Comparison of ENCODE assay signal across 19 mouse cellular contexts in genomic region chr8:95596841-95597241, GRCm38 (mm10). TPM values are rescaled to one million over a fixed set of nuclear protein-coding genes. Genes with fewer than 3 reads are reported as not detected.
A peak's percentile ranks its signal among the peaks of the same experiment; 100 is the strongest.
DNase-seq lines count a peak whose midpoint lies in the region; ATAC-seq and TF ChIP-seq lines count a peak whose summit lies in the region.
"Had no signal": no experiment of that assay in that cellular context is flagged by ENCODE, and none has a peak within 500 bp of the region (broad histone marks: within the 10 kb centered on the region; RNA-seq: fewer than 3 reads in every experiment).

No protein-coding gene starts in this region.

- no peak overlapping the region for H3K4me3 ChIP-seq in limb, embryonic 13.5 days
- H3K4me3 ChIP-seq in limb, embryonic 10.5 days, result no peak overlapping the region
- H3K4me3 ChIP-seq in embryonic facial prominence, embryonic 14.5 days (ENCODE audit: low read depth, low read length), result no peak overlapping the region
- H3K4me3 ChIP-seq in heart, embryonic 12.5 days, result no peak overlapping the region
- H3K4me3 ChIP-seq in limb, embryonic 14.5 days (replicated peaks; ENCODE audit: low read length), result no peak overlapping the region
- H3K4me3 ChIP-seq: embryonic facial prominence, embryonic 13.5 days; forebrain, embryonic 12.5 days; kidney, embryonic 15.5 days; lung, embryonic 15.5 days; megakaryocyte, embryonic 14.5 days; neural tube, embryonic 12.5 days had no signal

- TF ChIP-seq POLR2A in limb, embryonic 14.5 days (IDR thresholded peaks at IDR 0.05; ENCODE audit: borderline replicate concordance, extremely low read depth, insufficient read depth, insufficient read length), result no peak

- no peak for DNase-seq in limb, embryonic 10.5 days (ENCODE audit: low spot score)
- DNase-seq in embryonic facial prominence, embryonic 14.5 days (ENCODE audit: low spot score), result no peak
- no peak for DNase-seq in limb, embryonic 14.5 days (ENCODE audit: low spot score)
- no peak for DNase-seq in liver
- no peak for DNase-seq in right cerebral cortex, postnatal 25 days
- no peak for DNase-seq in cerebellum, postnatal 10 days
- DNase-seq: cerebellum, postnatal 36 days; right cerebral cortex, postnatal 4 days had no signal

- no peaks in the 10 kb centered on the region for H3K9me3 ChIP-seq in limb, embryonic 13.5 days
- no peaks in the 10 kb centered on the region for H3K9me3 ChIP-seq in limb, embryonic 10.5 days (replicated peaks)
- H3K9me3 ChIP-seq in embryonic facial prominence, embryonic 14.5 days (ENCODE audit: control insufficient read depth, low read length), result no peaks in the 10 kb centered on the region
- H3K9me3 ChIP-seq in heart, embryonic 12.5 days (replicated peaks), result no peaks in the 10 kb centered on the region; the same call in 1 of the 2 replicates
- H3K9me3 ChIP-seq in limb, embryonic 14.5 days (ENCODE audit: control insufficient read depth, low read length), result no peaks in the 10 kb centered on the region
- H3K9me3 ChIP-seq: embryonic facial prominence, embryonic 13.5 days; forebrain, embryonic 12.5 days; kidney, embryonic 15.5 days; lung, embryonic 15.5 days; megakaryocyte, embryonic 14.5 days; neural tube, embryonic 12.5 days had no signal

- H3K9ac ChIP-seq in limb, embryonic 13.5 days, result no peak overlapping the region
- H3K9ac ChIP-seq in embryonic facial prominence, embryonic 14.5 days (ENCODE audit: low read depth, low read length), result no peak overlapping the region
- H3K9ac ChIP-seq in heart, embryonic 12.5 days, result no peak overlapping the region
- no peak overlapping the region for H3K9ac ChIP-seq in limb, embryonic 14.5 days (ENCODE audit: low read depth, low read length, severe bottlenecking)
- H3K9ac ChIP-seq: embryonic facial prominence, embryonic 13.5 days; forebrain, embryonic 12.5 days; kidney, embryonic 15.5 days; lung, embryonic 15.5 days; neural tube, embryonic 12.5 days had no signal

- H3K36me3 ChIP-seq in limb, embryonic 13.5 days, result no peaks in the 10 kb centered on the region
- H3K36me3 ChIP-seq in limb, embryonic 10.5 days, result no peaks in the 10 kb centered on the region
- no peaks in the 10 kb centered on the region for H3K36me3 ChIP-seq in embryonic facial prominence, embryonic 14.5 days (ENCODE audit: control insufficient read depth, insufficient read depth, low read length)
- H3K36me3 ChIP-seq in heart, embryonic 12.5 days, result no peaks in the 10 kb centered on the region
- no peaks in the 10 kb centered on the region for H3K36me3 ChIP-seq in limb, embryonic 14.5 days (ENCODE audit: control insufficient read depth, insufficient read depth, low read length)
- H3K36me3 ChIP-seq: embryonic facial prominence, embryonic 13.5 days; forebrain, embryonic 12.5 days; G1E; kidney, embryonic 15.5 days; lung, embryonic 15.5 days; neural tube, embryonic 12.5 days had no signal

- H3K4me1 ChIP-seq in limb, embryonic 13.5 days, result no peaks in the 10 kb centered on the region
- H3K4me1 ChIP-seq in limb, embryonic 10.5 days, result no peaks in the 10 kb centered on the region
- H3K4me1 ChIP-seq in embryonic facial prominence, embryonic 14.5 days (ENCODE audit: control insufficient read depth, insufficient read depth, low read length), result no peaks in the 10 kb centered on the region
- H3K4me1 ChIP-seq in heart, embryonic 12.5 days (replicated peaks), result peaks cover 22% of the 10 kb centered on the region
- no peaks in the 10 kb centered on the region for H3K4me1 ChIP-seq in limb, embryonic 14.5 days (ENCODE audit: control insufficient read depth, insufficient read depth, low read length)
- H3K4me1 ChIP-seq: forebrain, embryonic 12.5 days; kidney, embryonic 15.5 days; lung, embryonic 15.5 days; neural tube, embryonic 12.5 days had no signal

- H3K27ac ChIP-seq in limb, embryonic 13.5 days, result no peak overlapping the region
- H3K27ac ChIP-seq in limb, embryonic 10.5 days, result no peak overlapping the region
- no peak overlapping the region for H3K27ac ChIP-seq in embryonic facial prominence, embryonic 14.5 days (replicated peaks; ENCODE audit: low read depth, low read length)
- peak overlapping the region; percentile 95 for H3K27ac ChIP-seq in heart, embryonic 12.5 days (ENCODE audit: poor library complexity, severe bottlenecking)
- H3K27ac ChIP-seq in limb, embryonic 14.5 days (replicated peaks; ENCODE audit: low read depth, low read length), result no peak overlapping the region
- H3K27ac ChIP-seq: embryonic facial prominence, embryonic 13.5 days; forebrain, embryonic 12.5 days; hindbrain, postnatal 0 days; kidney, embryonic 15.5 days; lung, embryonic 15.5 days; neural tube, embryonic 12.5 days had no signal

- H3K27me3 ChIP-seq in limb, embryonic 13.5 days, result no peaks in the 10 kb centered on the region
- no peaks in the 10 kb centered on the region for H3K27me3 ChIP-seq in limb, embryonic 10.5 days (ENCODE audit: low read depth, poor library complexity, severe bottlenecking)
- H3K27me3 ChIP-seq in embryonic facial prominence, embryonic 14.5 days (replicated peaks; ENCODE audit: control insufficient read depth, insufficient read depth, low read length), result no peaks in the 10 kb centered on the region
- no peaks in the 10 kb centered on the region for H3K27me3 ChIP-seq in heart, embryonic 12.5 days (replicated peaks)
- H3K27me3 ChIP-seq in limb, embryonic 14.5 days (ENCODE audit: control insufficient read depth, insufficient read depth, low read length), result no peaks in the 10 kb centered on the region
- H3K27me3 ChIP-seq: embryonic facial prominence, embryonic 13.5 days; forebrain, embryonic 12.5 days; lung, embryonic 15.5 days; neural tube, embryonic 12.5 days had no signal

- WGBS in limb, embryonic 13.5 days, result 54% methylated on average over 4 of the region's 4 CpGs
- 57% methylated on average over 4 of the region's 4 CpGs for WGBS in limb, embryonic 10.5 days
- WGBS in embryonic facial prominence, embryonic 14.5 days, result 49% methylated on average over 4 of the region's 4 CpGs
- 26% methylated on average over 4 of the region's 4 CpGs for WGBS in heart, embryonic 12.5 days
- WGBS in limb, embryonic 14.5 days, result 48% methylated on average over 4 of the region's 4 CpGs

- no peak overlapping the region for H3K4me2 ChIP-seq in limb, embryonic 13.5 days (replicated peaks)
- no peak overlapping the region for H3K4me2 ChIP-seq in embryonic facial prominence, embryonic 14.5 days (ENCODE audit: low read depth, low read length)
- peak overlapping the region; percentile 21 for H3K4me2 ChIP-seq in heart, embryonic 12.5 days
- H3K4me2 ChIP-seq in limb, embryonic 14.5 days (replicated peaks; ENCODE audit: low read depth, low read length, severe bottlenecking), result no peak overlapping the region
- H3K4me2 ChIP-seq: embryonic facial prominence, embryonic 13.5 days; forebrain, embryonic 12.5 days; kidney, embryonic 15.5 days; liver, embryonic 11.5 days; lung, embryonic 15.5 days; neural tube, embryonic 12.5 days had no signal

- ATAC-seq in limb, embryonic 13.5 days (ENCODE audit: low FRiP score, low read depth), result peak; percentile 59
- 0 out of 2 replicates have a peak, but pooled peaks have one; percentile 41 for ATAC-seq in embryonic facial prominence, embryonic 14.5 days (ENCODE audit: low read depth)
- peak; percentile 87 for ATAC-seq in heart, embryonic 12.5 days (ENCODE audit: insufficient number of reproducible peaks, low FRiP score)
- 0 out of 2 replicates have a peak, but pooled peaks have one; percentile 26 for ATAC-seq in limb, embryonic 14.5 days (ENCODE audit: low FRiP score, low read depth)
- ATAC-seq: hindbrain, postnatal 0 days had no signal

RNA-seq across cellular contexts. Expression of gene Prss54, which starts 20.7 kb away (rescaled TPM):
- not detected in 2 replicates for polyA plus RNA-seq in limb, embryonic 13.5 days (2015; fragmentation: Nextera tagmentation; extraction: Ambion mirVana)
- polyA plus RNA-seq in limb, embryonic 10.5 days (2016; fragmentation: Nextera tagmentation; extraction: Ambion mirVana), result not detected in 2 replicates
- polyA plus RNA-seq in embryonic facial prominence, embryonic 14.5 days (2014; fragmentation: Nextera tagmentation; extraction: Ambion mirVana), result not detected in 2 replicates
- polyA plus RNA-seq in heart, embryonic 12.5 days (2016; fragmentation: Nextera tagmentation; extraction: Ambion mirVana), result not detected in 2 replicates
- not detected in 2 replicates for polyA plus RNA-seq in limb, embryonic 14.5 days (2012; rRNA removed)
- not detected in 2 replicates for polyA plus RNA-seq in limb, embryonic 14.5 days (2014; fragmentation: Nextera tagmentation; extraction: Ambion mirVana)
- polyA plus RNA-seq: embryonic facial prominence, embryonic 13.5 days; forebrain, embryonic 12.5 days; G1E; hindbrain, postnatal 0 days; kidney, embryonic 15.5 days; liver, embryonic 11.5 days; lung, embryonic 15.5 days; neural tube, embryonic 12.5 days had no signal

RNA-seq across cellular contexts. Expression of gene Gins3, which starts 36.4 kb away (rescaled TPM):
- 24.9 and 28.0 TPM in 2 replicates for polyA plus RNA-seq in limb, embryonic 13.5 days (2015; fragmentation: Nextera tagmentation; extraction: Ambion mirVana)
- polyA plus RNA-seq in limb, embryonic 10.5 days (2016; fragmentation: Nextera tagmentation; extraction: Ambion mirVana), result 27.9 and 32.1 TPM in 2 replicates
- polyA plus RNA-seq in embryonic facial prominence, embryonic 14.5 days (2014; fragmentation: Nextera tagmentation; extraction: Ambion mirVana), result 14.3 and 16.4 TPM in 2 replicates
- polyA plus RNA-seq in heart, embryonic 12.5 days (2016; fragmentation: Nextera tagmentation; extraction: Ambion mirVana), result 18.2 and 19.0 TPM in 2 replicates
- polyA plus RNA-seq in limb, embryonic 14.5 days (2012; rRNA removed), result 8.9 and 11.1 TPM in 2 replicates
- polyA plus RNA-seq in limb, embryonic 14.5 days (2014; fragmentation: Nextera tagmentation; extraction: Ambion mirVana), result 19.1 and 21.7 TPM in 2 replicates

Comparison
In these comparisons a context has a peak if more than half of its experiments do, and no peak if none do; other contexts are left out.
1. ATAC-seq: peak in every context shown above with its lines; median percentile 87 in heart, embryonic 12.5 days; 59 in limb, embryonic 13.5 days; 41 in embryonic facial prominence, embryonic 14.5 days; 26 in limb, embryonic 14.5 days.